Mouse (Mus musculus) C2C12 (cell line): Measurements from ENCODE around the gene Lmod1.

Source experiments
- CEBPB ChIP-seq: IDR thresholded peaks from one replicate; pipeline ENCODE4 v1.6.1; 2011; ENCODE audit warnings: low read depth, mild to moderate bottlenecking, control low read depth, moderate library complexity
- CTCF ChIP-seq: IDR thresholded peaks from one replicate; pipeline ENCODE4 v1.5.1; 2011; ENCODE audit not compliant: control insufficient read depth, insufficient read depth, insufficient read length
- FOSL1 ChIP-seq: IDR thresholded peaks from one replicate; pipeline ENCODE4 v1.8.0; 2011; ENCODE audit warnings: mild to moderate bottlenecking, low read length; ENCODE audit not compliant: poor library complexity, insufficient read depth, severe bottlenecking
- MAX ChIP-seq: IDR thresholded peaks from one replicate; pipeline ENCODE4 v1.6.1; 2011; ENCODE audit warnings: mild to moderate bottlenecking, control low read depth
- MYOD1 ChIP-seq: IDR thresholded peaks from one replicate; pipeline ENCODE4 v1.6.1; 2011; ENCODE audit warnings: low read depth; ENCODE audit not compliant: control insufficient read depth, insufficient read length
- MYOG ChIP-seq: IDR thresholded peaks from one replicate; pipeline ENCODE4 v1.6.1; 2011; ENCODE audit not compliant: control insufficient read depth, insufficient read length; ENCODE audit errors: extremely low read depth
- USF1 ChIP-seq: IDR thresholded peaks from one replicate; pipeline ENCODE4 v1.6.1; 2011; ENCODE audit warnings: low read depth, mild to moderate bottlenecking, control low read depth, moderate library complexity

GRCm38 (mm10) chr1:135362115-135362514, 37.5 kb downstream of the Lmod1 start:
- no peak for TF ChIP-seq CTCF
- TF ChIP-seq CEBPB, result no peak
- TF ChIP-seq USF1, result no peak
- no peak for TF ChIP-seq FOSL1
- no peak for TF ChIP-seq MAX
- no peak for TF ChIP-seq MYOD1
- no peak for TF ChIP-seq MYOG
